Mouse (Mus musculus) layer of hippocampus, postnatal 14 days (tissue): ENCODE results near the gene Churc1. TPM values are rescaled to one million over a fixed set of nuclear protein-coding genes. Genes with fewer than 3 reads are reported as not detected.

Experiments used
- DNase-seq, 2 experiments: peaks; one replicate each; pipeline ENCODE4 v3.0.0; 2021 to 2022; ENCODE audit warnings: low spot score in 2 of 2, mixed read lengths in 1 of 2
- long read RNA-seq, 2 experiments: library from polyadenylated mRNA; stranded (forward); transcript quantifications; one replicate each; pipeline ENCODE4 v2.0.0; 2021
- total RNA-seq, 2 experiments: library from RNA; stranded (reverse); gene quantifications; 2 replicates each; pipeline ENCODE4 v1.2.3; 2021

The Churc1 gene
- total RNA-seq, result 10 to 100 TPM; 40.5 to 41.4 TPM
- long read RNA-seq, experiment 1, transcript Churc1-201 (4 exons, 676 nt), result major isoform, 7 of 7 reads
- long read RNA-seq, experiment 1, partial matches to known transcripts, result 0 of 7 reads
- long read RNA-seq, experiment 1, other reads (novel, unspliced or antisense), result 0 of 7 reads
- long read RNA-seq, experiment 2, transcript Churc1-201 (4 exons, 676 nt), result major isoform, 18 of 24 reads
- long read RNA-seq, experiment 2, partial matches to known transcripts, result 1 of 24 reads
- long read RNA-seq, experiment 2, other reads (novel, unspliced or antisense), result 2 of 24 reads

- peak; percentile 88 for DNase-seq
Measured at GRCm38 (mm10) chr12:76765354-76765851, at the start of gene Churc1, which contains the start of gene Fntb. TSS of gene Churc1 (plus strand) at chr12:76765538. TSS of gene Fntb (plus strand) at chr12:76765589.

DNA sequence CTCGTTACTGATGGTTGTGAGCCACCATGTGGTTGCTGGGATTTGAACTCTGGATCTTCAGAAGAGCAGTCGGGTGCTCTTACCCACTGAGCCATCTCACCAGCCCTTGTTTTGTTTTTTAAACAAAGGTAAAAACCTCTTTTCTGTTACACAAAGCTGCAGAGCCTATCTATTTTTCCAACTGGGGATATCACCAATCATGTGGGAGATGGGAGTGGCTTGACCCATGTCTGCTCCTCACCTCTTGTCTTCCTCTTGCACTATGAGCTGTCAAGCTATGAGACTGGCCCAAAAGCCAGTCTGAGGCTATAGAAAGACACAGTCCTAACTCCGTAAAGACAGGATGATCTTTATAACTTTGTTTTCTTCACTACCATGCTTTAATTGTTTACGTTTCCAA is 47.0 kb upstream of the Churc1 start:
- DNase-seq, result no peak

- DNase-seq, result no peak
Measured at GRCm38 (mm10) chr12:76720572-76720971, 44.8 kb upstream of the Churc1 start.

DNA sequence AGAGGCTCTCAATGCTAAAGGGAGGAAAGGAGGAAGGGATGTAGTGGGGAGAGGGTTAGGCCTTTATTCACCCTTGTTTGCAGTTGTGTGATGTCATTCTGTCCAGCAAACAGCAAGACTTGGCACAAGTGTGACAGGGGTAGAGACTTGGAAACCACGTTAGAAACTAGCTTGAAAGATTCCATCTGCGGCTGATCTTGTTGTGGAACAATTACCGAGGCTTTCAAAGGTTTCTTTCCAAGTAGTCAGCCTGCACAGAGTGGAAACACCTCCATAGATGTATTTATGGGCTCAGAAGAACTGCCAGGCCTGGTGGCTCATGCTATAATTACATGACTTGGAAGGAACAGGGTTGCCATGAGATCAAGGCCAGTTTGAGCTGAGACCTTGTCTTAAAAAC is 43.3 kb upstream of the Churc1 start:
- DNase-seq, result no peak

GRCm38 (mm10) chr12:76727955-76728354 is 37.4 kb upstream of the Churc1 start:
- no peak for DNase-seq

GRCm38 (mm10) chr12:76750866-76751459 is 14.4 kb upstream of the Churc1 start:
- no peak for DNase-seq

DNA sequence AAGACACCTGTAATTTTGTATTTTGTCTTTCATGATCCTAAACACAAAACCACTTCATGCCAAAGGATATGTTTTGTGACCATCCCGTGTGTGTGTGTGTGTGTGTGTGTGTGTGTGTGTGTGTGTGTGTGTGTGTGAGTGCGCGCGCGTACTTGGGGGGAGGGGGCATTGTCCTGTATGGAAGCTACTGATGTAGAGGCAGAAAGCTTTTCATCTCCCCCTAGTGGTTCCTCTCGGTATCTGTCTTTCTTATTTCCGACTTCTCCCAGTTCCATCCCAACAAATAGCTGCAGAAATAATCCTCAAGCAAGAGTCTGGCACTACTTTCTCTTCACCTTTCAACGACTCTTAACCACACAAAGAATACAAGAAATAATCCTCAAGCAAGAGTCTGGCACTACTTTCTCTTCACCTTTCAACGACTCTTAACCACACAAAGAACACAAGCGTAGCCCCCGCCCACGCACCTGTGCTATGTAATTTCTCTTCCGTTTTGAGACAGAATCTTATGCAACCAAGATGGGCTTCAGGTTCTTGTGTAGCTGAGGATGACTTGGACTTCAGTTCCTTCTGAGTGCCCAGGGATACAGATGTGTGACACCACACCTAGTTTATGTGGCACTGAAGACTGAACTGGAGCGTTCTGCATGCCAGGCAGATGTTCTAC is 12.6 kb upstream of the Churc1 start:
- DNase-seq, result peak in 1 of 2 experiments; percentile 78

DNA sequence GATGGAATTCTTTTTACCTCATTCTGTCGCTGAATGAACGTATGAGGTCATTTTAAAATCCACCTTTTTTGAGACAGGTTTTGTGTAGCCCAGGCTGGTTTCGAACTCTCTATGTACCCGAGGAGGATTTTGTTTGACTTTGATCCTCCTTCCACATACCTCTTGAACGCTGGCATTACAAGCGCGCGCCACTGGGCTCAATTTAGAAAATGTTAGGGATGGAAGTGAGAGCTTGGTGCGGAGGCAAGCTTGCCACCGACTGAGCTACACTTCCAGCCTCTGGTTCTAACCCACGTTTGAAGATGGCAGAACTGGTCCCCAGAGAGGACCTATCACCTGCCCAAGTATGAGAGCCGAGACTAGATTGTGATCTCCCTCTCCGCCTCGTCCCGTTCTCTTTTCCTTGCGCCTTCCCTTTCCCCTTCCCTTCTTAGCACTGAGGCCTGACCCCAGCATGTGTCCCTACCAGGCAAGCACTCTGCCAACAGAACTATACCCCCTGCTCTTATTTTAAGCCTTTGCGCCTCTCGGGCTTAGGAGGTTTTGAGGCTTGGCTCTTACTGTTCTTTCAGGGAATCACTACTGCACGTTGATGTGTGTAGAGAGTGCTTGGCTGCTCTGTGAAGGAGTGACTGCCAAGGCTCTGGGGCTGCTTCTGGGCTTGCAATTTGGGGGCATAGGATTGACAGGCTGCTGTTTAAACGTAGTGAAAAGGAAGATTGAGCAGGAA is 728 bp downstream of the Churc1 start:
- peak in 1 of 2 experiments; percentile 22 for DNase-seq

DNA sequence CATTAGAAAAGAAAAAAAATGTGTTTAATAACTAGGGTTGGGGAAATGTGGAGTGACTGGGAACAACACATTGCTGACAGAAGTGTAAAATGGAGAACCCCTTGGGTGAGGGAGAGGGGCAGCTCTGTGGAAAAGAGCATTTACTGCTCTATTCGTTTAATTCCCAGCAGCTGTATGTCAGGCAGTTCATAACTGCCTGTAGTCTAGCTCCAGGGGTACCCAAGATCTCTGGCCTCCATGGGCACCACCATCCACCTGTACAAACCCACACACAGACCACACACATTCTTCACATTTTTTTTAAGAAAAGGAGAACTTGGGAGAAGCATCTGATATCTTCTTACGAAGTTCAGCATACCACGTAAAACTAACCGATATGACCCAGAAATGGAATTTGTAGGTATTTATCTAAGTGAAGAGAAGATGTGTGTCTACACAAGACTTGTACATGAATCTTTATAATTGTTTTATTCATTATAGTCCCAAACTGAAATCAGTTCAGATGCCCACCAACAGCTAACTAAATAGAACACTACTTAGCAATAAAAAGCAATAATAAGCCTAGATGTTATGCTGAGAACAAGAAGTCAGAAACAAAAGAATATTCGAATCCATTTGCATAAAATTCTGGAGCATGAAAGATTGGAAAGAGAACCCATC is 5.6 kb downstream of the Churc1 start:
- DNase-seq, result no peak

GRCm38 (mm10) chr12:76771540-76771939 is 6.2 kb downstream of the Churc1 start:
- DNase-seq, result no peak

DNA sequence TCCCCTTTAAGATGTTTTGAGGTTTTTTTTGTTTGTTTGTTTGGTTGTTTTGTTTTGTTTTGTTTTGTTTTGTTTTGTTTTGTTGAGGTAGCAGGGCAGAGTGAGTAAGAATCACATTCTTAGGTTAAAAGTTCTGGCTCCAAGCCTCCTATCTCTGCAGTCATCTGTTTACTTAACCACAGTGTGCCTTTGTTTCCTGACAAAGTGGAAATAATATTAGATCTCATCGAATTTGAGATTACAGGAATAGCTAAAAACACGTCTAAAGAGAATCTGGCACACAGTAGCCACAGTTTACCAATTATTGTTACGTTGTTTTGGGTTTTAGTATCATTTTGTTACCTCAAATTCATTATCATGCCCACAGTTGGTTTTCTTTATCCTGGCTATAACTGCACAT is 9.3 kb downstream of the Churc1 start:
- no peak for DNase-seq

- DNase-seq, result no peak
Measured at GRCm38 (mm10) chr12:76775132-76775531, 9.8 kb downstream of the Churc1 start.

DNA sequence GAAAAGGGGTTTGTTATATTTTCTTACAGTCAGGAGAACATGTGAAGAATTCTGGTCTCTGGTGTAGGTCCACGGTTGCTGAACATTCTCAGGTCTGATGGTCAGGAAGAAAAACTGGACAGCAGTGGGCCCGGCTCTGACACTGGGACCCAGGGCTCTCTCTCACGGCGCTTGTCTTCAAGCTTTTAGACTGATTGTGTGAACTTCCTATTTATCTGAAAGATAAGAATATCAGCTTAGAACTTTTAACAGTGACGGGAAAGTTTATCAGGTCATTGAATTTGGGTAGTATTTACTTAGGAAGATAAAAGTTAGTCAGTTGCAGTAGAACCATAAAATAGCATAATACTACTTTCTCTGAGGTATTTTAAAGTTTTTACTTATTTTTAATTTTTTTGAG is 11.6 kb downstream of the Churc1 start:
- DNase-seq, result no peak

DNA sequence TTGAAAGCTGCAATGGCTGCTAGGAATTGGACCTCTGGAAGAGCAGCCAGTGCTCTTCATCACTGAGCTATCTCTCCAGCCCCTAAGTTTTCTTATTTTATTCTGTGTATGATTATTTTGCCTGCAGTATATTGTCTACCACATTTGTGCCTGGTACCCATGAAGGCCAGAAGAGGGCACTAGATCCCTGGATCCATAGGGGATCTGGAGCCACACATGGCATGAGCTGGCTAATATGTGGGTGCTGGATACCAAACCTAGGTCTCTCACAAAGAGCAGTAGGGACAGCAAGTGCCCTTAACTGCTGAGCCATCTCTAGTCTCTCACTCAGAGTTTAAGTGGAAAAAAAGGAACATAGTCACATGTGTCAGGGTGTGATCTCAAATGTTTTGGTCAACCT is 12.5 kb downstream of the Churc1 start:
- DNase-seq, result no peak

DNA sequence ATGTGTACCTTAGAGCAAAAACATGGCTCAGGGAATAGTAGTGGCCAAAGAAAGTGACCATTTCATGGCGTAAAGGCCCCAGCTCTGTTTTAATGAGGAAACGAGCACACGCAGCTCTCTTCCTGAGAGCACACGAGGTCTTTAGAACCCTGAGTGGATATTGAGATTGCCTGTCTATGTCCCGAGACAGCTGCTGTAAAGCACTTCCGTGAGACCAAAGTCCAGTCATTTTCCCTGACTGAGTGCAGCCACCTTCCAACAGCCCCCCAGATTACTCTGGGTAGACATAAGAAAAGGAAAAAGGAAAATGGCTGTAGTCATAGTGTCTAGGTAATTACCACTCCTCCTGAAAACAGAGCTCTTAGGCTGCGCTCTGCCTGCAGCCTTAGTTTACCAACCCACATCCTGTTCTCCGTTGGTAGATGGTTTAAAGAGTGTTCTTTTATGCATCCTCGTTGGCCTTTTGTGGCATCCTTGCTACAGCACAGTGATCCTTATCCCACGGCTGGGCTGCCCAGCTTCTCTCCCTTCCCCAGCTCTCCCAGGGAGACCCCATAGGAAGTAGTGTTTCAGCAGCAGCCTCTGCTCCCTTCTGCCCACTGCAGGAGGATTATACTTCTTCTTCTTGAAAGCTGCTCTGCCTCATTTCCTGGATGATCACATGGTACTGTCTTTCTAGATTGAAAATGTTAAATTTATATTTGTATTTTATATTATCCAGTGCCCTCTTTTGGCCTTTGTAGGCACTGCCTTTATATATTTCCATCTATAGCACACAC is 13.2 kb downstream of the Churc1 start:
- DNase-seq, result no peak

DNA sequence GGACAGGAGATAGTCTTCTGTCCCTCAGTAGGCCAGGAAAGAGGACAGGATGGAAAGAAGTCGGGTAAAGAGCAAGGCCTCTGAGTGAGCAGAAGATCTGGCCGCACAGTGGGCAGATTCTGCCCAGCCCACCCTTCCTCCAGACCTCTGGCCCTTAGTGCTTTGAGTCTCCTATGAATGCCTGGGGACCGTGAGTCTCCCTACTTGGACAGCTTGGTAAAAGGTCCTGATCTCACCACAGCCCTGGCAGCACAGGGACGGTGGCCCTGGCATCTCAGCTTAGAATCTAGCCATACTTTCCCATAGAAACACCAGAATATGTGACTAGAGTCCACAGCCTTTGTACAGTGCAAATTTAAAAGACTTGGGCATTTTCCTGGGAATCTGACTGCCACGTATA is 14.6 kb downstream of the Churc1 start:
- no peak for DNase-seq

- DNase-seq, result peak; percentile 20 to 40
Measured at GRCm38 (mm10) chr12:76780639-76781468, 15.5 kb downstream of the Churc1 start.

- no peak for DNase-seq
Measured at GRCm38 (mm10) chr12:76784056-76784619, 18.8 kb downstream of the Churc1 start.
